Mouse (Mus musculus): ENCODE measurements at regions not wholly inside any gene's neighbourhood (a gene's known extent, or its start where the extent isn't known, plus 50 kb on each side); places are given as distances from the start of the nearest gene placed in this dataset.

DNA sequence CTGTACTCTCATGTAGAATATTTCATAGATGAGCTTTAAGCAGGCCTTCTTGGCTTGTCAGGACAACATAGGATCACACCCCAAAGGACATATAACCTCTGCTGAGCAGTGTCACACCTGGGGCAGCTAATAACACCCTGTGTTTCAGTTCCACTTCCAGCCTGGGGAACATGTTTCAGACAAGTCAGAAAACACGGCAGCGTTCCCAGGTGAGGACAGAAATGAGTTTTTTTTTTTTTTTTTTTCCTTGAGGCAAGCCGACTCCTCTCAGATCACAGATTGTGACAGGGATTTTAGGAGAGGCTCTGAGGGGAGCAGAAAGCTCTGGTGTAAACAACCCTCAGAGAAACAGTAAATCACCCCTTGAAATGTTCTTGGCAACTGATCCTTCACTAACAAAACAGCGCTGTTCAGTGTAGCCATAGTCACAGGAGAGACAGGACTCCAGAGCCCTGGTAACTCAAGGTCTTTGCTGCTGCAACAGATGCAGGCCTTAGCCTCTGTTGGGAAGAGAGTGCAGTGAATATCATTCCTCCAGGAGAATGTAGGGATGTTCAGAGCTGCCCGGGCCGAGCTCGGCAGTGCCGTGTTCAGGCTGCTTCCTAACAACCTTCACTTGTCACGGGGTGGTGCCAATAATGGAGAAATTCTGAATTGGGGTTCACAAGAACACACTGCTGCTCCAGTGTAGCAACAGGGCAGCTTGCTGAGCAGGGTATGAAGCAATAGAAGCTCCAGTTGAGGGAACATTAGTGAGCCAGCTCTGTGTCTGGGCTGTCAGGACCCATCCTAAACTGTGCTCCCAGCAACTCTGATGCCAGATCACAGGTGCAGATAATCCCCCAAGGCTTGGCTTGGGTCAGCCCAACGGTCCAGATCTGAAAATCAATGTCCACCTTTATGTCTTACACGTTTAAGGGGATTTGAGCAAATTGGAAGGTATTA lies 177.1 kb upstream of the Eif4g2 start:
- CTCF ChIA-PET = interaction anchor here (0.6 to 3.1 kb wide), 6 partner anchors 9 to 1162 kb away, joined by 3 to 12 read pairs (median 4); no protein-coding TSS in a partner anchor
- POLR2A ChIA-PET = interaction anchor here in 2 of 4 experiments (0.7 to 1.0 kb wide), 2 partner anchors 177 to 1700 kb away, joined by 3 to 4 read pairs; partner anchors contain the start of gene Eif4g2 (in 1 of the 2)

DNA sequence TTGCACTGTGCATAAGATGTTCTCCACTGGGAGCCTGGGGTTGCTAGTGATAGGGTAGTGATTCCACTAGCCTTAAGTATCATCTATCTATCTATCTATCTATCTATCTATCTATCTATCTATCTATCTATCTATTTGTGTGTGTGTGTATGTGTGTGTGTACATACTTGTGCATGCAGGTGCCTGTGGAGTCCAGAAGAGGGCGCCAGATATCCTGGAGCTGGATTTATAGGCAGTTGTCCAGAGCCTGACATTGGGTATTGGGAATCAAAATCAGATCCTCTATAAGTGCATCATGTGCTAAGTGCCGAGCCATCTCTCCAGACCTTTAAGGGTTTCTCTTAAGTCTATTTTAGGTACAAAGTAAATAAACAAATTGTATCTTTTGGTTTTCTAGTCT lies 175.0 kb upstream of the Eif4g2 start:
- POLR2A ChIA-PET = no interaction called here
- CTCF ChIA-PET = interaction anchor here in 2 of 4 experiments (0.5 to 3.1 kb wide), 5 partner anchors 8 to 507 kb away, joined by 3 to 12 read pairs (median 4); no protein-coding TSS in a partner anchor

DNA sequence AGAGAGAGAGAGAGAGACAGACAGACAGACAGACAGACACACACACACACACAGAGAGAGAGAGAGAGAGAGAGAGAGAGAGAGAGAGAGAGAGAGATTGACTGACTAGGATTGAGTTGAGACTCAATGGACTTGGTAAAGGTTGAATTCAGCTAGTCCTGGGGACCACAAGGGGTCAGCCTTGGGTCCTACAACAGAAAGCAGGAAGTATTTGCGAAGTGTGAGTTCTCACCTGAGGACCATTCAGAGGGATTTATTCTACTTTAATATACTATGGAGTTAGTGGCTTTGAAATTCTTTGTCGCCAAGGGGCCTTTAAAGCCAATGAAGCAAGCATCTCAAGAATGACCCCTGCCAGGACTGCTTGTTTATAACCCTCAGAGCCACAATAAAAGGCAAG lies 173.4 kb upstream of the Eif4g2 start:
- CTCF ChIA-PET = interaction anchor here in 3 of 4 experiments (0.6 to 1.1 kb wide), 5 partner anchors 49 to 887 kb away, joined by 3 to 6 read pairs (median 5); no protein-coding TSS in a partner anchor

DNA sequence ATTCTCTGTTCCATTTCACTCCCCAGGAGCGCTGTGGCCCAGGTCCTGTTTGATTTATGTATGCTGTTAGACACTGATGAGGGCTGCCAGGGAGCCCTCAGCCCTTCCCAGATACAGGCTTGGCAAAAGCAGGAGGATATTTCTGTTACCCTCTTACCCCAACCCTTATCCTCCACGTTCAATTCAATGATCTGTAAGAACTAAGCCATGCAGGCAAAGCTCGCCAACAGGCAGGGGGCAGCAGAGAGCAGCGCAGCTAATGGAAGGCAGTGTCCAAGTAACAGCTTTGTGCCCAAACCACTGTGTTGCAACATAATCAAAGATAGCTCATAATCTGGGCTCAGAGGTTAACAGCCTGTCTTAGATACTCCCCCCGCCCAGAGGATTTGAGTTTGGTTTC lies 166.8 kb upstream of the Eif4g2 start:
- POLR2A ChIA-PET = interaction anchor here in 1 of 4 experiments (0.5 to 0.6 kb wide), 2 partner anchors 25 to 64 kb away, joined by 4 read pairs; no protein-coding TSS in a partner anchor
- CTCF ChIA-PET = interaction anchor here (0.5 to 2.6 kb wide), 29 partner anchors 9 to 1119 kb away, joined by 3 to 12 read pairs (median 4); partner anchors contain the start of gene Galnt18 (in 1 of the 4)

More for the DNA sequence above, 173.4 kb upstream of the Eif4g2 start:
- POLR2A ChIA-PET = interaction anchor here in 2 of 4 experiments (0.8 to 1.6 kb wide), 2 partner anchors 134 to 172 kb away, joined by 3 to 6 read pairs; no protein-coding TSS in a partner anchor

DNA sequence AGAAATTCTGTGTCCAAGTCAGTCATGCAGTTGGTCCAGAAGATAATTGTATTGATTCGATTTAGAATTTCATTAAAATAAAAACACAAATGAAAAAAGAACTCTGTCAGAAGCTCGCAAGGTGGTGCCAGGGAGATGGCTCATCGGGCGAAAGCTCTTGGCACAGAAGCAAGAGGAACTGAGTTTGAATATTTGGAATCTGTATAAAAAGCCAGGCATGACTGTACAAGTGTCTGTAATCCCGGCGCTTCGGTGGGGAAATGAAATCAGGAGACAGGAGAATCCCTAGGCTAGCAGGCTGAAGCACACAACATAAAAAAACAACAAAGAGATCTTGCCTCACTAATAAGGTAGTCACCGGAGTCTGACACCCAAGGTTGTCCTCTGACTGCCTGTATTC lies 162.7 kb upstream of the Eif4g2 start:
- CTCF ChIA-PET = no interaction called here
- POLR2A ChIA-PET = no interaction called here

DNA sequence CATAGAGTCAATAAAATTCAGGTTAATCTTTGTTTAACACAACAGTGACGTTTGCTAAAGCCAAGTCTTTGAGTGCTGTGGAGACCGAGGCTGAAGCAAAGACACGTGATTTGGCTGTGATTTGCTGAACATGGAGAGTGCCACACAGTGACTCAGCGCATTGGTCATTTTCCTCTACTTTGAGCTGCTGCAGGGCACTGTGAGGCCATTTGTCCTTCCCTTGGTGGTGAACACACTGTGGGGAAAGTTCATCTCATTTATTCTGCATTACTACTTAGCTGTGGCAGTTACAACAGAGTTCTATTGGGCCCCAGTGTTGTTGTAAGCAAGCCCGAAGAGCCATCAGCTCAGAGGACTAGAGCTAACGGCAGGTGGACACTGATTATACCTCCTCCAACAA lies 162.2 kb upstream of the Eif4g2 start:
- CTCF ChIA-PET = no interaction called here
- POLR2A ChIA-PET = no interaction called here

DNA sequence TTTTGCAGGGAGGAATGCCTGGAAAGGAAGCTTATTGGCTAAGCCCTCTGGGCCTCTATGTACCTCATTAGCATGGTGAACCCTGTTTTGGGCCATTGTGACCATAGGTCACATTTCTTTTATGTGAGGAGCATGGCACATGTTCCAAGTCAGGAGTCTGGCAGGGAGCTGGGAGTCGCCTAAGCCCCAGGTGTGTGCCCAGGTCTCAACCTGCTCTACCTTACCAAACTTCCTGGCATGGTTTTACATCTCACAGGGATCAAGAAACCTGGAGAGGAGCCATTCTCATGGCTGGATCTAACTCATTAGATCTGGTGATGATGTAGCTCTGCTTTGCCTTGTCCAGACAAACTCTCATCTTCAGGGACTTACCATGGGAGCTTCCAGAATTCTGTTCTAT lies 161.0 kb upstream of the Eif4g2 start:
- CTCF ChIA-PET = interaction anchor here in 1 of 4 experiments (1.6 kb wide), 1 partner anchor 194 kb away, joined by 4 read pairs; no protein-coding TSS in a partner anchor
- POLR2A ChIA-PET = no interaction called here

DNA sequence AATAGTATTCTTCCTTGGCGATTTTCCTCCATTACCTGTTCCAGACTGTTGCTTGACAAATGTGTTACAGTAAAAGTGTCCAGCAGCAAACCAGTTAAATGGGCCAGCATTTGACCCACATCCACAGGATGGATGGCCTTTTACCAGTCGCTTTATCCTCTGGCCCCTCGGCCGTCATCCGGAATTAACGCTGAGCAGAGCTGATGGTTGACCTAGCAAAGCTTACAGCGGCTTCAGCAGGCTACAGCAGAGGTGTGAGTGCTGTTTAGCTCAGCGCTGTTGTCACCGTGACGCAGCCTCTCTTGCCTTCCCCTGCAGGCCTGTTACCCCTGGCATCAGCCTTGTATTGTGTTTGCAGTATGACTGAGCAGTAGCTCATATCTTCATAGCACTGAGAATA lies 159.8 kb upstream of the Eif4g2 start:
- CTCF ChIA-PET = interaction anchor here in 1 of 4 experiments (1.6 kb wide), 1 partner anchor 193 kb away, joined by 4 read pairs; no protein-coding TSS in a partner anchor
- POLR2A ChIA-PET = no interaction called here

DNA sequence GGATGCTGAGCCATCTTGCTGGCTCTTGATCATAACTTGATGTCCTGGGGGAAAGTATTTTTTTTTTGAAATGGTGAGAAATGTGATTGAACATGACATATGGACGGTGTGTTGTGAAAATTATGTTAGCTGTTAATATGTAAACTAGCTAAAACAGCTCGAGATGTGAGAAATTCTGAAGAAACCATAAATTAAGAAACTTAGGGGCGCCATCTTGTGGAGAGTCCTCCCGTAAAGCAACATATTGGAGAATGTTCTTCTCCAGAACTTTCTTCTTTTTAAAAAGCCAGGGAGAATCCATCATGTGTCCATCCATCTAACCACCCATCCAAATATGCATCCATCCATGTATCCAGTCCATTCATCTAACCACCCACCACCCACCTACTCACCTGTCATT lies 158.7 kb upstream of the Eif4g2 start:
- ChIA-PET POLR2A (no interaction called here), CTCF (interaction anchor here in 2 of 4 experiments (0.7 to 1.5 kb wide), 4 partner anchors 8 to 192 kb away, joined by 3 to 6 read pairs (median 4); no protein-coding TSS in a partner anchor)

DNA sequence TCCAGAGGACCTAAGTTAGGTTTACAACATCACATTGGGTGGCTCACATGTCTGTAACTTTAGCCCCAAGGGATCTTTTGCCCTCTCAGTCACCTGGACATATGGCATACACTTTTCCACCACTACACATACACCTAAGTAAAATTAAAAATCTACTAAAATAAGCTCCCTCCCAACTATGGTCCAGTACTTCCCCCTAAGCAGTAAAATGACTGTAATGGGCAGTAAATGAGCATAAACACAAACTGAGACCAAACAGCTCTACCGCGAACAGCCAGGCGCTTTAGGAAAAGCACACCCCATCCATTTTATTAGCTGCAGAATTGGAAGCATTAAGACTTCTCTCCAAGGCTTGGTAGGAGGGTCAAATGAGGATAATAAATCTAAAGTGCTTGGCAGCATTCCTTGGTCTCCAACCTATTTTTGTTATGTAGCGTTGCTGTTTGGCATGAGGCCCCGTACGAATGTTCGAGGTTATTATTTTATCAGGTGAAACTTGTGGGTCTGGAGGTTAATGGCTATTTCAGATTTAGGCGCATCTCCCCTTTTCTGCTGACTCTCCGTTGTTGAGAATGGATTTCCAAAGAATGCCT lies 157.5 kb upstream of the Eif4g2 start:
- POLR2A ChIA-PET = interaction anchor here in 2 of 4 experiments (1.1 kb wide), 2 partner anchors 58 to 118 kb away, joined by 3 read pairs; no protein-coding TSS in a partner anchor

DNA sequence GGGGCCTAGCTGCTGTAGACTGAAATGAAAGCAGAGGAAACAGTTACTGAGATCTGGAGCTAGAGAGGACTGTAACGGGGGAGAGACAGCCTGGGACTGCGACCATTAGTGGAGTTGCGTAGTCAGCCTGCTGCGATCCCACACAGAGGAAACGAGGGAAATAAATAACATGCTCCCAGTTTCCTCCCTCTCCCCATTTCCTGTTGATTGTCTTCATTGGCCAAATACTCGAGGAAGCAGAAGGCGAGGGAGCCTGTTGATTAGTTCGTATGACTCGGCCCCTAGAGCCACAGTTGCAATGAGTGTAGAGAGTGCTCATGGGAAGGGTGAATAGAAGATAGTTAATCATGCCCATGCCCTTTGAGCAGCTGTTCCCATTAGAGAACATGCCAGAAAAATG lies 155.0 kb upstream of the Eif4g2 start:
- ChIA-PET POLR2A (no interaction called here), CTCF (no interaction called here)

More for the DNA sequence above, 157.5 kb upstream of the Eif4g2 start:
- CTCF ChIA-PET = interaction anchor here in 2 of 4 experiments (1.2 to 1.5 kb wide), 2 partner anchors 9 to 10 kb away, joined by 3 to 6 read pairs; no protein-coding TSS in a partner anchor

DNA sequence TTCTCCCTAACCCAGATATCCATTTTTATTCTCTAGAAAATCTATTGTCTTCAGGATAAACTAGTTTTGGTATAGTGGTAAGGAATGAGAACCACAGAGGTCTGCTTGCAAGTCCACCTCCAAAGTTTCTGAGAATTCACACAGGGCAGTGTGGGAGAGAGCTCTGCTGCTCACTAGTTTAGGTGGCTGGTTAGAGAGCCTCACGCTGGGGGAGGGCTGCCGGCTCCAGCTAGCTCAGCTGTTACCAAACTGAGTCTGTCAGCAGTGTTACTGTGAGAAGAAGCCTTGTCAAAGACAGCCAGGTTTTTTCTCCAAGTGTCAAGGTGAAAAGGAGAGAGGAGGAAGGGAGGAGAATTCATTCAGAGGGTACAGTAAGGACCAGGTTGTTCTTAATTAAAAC lies 147.8 kb upstream of the Eif4g2 start:
- CTCF ChIA-PET = no interaction called here
- POLR2A ChIA-PET = interaction anchor here in 1 of 4 experiments (0.6 kb wide), 1 partner anchor 7 kb away, joined by 4 read pairs; no protein-coding TSS in a partner anchor

DNA sequence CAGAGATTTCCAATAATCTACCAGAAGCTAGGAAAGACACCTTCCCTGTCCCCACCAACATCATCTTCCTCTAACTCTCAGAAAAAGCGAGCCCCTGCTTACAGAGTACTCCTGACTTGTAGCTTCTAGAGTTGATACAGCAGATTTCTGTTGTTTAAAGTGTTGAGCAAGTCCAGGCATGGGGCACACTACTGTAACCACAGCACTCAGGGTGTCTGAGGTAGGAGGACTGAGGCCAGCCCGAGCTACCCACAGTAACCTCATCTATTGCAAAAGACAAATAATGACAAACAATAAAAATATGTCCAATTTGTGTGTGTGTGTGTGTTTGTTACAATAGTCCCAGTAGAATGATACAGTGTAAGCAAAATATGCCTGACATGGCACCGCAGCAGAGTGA lies 144.3 kb upstream of the Eif4g2 start:
- CTCF ChIA-PET = no interaction called here
- POLR2A ChIA-PET = no interaction called here

DNA sequence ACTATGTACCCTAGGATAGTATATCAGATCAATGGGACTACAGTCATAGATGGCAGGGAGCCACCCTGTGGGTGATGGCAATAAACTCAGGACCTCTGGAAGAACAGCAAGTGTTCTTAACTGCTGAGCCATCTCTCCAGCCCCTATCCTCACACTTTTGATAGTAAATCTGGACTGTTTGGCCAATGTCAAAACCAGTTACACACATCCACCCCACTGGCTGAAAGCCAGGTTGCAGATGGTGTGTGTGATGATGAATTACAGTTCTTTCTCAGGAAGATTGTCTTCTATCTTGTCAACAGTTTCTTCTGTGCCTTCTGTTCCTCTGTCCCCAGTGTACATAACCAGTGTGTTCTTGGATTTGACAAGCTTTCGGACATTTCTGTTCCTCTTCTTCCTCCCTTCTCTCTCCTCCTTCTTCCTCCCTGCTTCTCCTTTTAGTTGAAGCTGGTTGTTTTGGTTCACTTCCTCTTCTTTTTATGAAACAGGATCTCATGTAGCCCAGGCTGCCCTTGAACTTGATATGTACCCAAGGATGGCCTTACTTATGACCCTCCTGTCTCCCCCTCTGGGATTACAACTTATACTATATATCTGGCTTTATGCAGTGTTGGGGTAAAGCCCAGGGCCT lies 143.3 kb upstream of the Eif4g2 start:
- CTCF ChIA-PET = no interaction called here

DNA sequence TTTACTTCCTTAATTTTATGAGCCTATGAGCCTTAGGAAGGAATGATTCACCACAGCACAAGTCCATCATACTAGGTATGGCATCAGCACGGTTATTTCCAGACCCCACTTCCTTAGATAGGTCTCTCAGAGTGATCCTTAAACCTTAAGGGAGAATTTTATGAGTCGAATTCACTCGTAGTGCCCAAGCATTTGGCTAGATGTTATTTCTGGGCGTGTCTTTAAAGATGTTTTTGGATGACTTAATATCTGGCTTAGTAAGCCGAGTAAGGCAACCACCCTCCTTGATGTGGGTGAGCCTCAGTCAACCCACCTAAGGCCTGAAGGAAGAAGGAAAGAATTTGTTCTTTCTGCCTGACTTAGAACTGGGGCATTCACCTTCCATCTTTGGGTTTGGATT lies 132.8 kb upstream of the Eif4g2 start:
- CTCF ChIA-PET = interaction anchor here in 1 of 4 experiments (0.6 kb wide), 1 partner anchor 925 kb away, joined by 3 read pairs; no protein-coding TSS in a partner anchor
- POLR2A ChIA-PET = no interaction called here

More for the DNA sequence above, 143.3 kb upstream of the Eif4g2 start:
- POLR2A ChIA-PET = no interaction called here

DNA sequence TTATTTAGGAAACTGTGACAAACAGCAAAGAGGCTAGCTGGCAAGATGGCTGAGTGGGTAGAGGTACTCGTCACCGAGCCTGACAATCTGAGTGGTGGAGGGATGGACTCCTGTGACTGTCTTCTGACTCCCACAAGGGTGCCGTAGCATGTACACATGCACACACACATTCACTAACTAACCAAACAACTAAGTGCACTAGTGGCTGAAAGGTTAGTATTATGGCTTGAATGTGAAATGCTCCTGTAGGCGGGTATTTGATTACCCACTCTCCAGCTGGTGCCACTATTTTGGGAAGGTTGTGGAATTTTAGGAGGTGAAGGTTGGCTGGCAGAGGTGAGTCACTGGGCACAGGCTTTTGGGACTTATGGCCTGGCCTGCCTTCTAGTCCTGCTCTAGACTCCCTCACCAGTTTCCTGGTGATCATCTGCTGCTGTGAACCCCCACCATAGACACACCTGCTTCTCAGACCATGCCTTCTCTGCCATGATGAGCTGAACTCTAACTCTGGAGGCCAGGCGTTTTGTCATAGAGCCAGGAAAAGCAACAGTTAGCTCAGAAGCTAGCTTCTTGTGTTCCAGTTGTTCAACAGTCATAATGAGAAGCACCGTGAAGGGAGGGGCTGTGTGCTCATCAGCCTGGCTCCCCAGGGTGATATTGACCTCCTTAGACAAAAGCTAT lies 131.5 kb upstream of the Eif4g2 start:
- CTCF ChIA-PET = interaction anchor here in 2 of 4 experiments (0.6 to 0.8 kb wide), 2 partner anchors 165 to 548 kb away, joined by 3 to 7 read pairs; no protein-coding TSS in a partner anchor
- POLR2A ChIA-PET = no interaction called here

DNA sequence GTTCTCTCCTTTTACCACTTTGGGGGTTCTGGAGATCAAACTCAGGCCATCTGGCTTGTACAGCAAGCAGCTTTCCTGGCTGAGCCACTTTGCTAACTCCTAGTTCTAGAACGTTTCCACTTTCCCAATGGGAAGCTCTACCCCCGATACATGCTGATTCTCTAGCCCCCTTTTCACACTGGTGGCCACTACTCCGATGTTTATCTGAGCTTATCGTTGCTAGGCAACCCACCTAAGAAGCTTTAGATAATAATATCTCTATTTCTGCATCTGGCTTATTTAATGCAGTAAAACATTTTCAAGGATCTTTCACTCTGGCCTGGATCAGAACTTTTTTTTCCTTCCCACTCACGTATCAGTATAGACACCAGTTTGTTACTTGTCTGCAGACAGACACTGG lies 129.4 kb upstream of the Eif4g2 start:
- ChIA-PET POLR2A (interaction anchor here in 1 of 4 experiments (0.6 to 1.4 kb wide), 2 partner anchors 90 to 501 kb away, joined by 3 to 4 read pairs; no protein-coding TSS in a partner anchor), CTCF (no interaction called here)

DNA sequence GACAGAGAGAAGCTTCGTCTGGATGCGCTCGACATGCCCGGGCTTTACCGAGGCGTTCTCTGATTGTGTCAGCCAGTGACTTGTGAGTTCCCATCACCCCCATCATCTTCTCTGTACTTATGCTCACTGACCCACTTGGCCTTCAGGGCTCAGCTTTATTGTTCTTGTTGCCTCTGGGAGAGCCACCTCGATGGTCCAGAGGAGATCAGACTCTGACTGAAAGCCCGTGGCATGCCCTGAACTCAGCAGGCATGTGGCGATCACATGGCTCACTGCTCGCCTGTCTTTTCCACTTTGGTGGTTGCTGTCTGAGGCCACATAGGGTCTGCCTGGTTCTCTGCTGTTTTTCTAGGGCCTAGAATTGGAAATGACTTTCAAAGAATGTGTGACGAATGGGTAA lies 128.8 kb upstream of the Eif4g2 start:
- ChIA-PET POLR2A (interaction anchor here in 1 of 4 experiments (1.4 kb wide), 1 partner anchor 89 kb away, joined by 4 read pairs; no protein-coding TSS in a partner anchor), CTCF (no interaction called here)

Data from embryonic stem cell, embryonic (primary cell).